Mouse (Mus musculus): ENCODE measurements at regions not wholly inside any gene's neighbourhood (a gene's known extent, or its start where the extent isn't known, plus 50 kb on each side); places are given as distances from the start of the nearest gene placed in this dataset.
A peak's percentile ranks its signal among the peaks of the same experiment; 100 is the strongest.
"Not testable (repeated sequence)": the region's sequence is repeated elsewhere in the genome, so short reads cannot be mapped to it uniquely, and the experiment has no call there.

DNA sequence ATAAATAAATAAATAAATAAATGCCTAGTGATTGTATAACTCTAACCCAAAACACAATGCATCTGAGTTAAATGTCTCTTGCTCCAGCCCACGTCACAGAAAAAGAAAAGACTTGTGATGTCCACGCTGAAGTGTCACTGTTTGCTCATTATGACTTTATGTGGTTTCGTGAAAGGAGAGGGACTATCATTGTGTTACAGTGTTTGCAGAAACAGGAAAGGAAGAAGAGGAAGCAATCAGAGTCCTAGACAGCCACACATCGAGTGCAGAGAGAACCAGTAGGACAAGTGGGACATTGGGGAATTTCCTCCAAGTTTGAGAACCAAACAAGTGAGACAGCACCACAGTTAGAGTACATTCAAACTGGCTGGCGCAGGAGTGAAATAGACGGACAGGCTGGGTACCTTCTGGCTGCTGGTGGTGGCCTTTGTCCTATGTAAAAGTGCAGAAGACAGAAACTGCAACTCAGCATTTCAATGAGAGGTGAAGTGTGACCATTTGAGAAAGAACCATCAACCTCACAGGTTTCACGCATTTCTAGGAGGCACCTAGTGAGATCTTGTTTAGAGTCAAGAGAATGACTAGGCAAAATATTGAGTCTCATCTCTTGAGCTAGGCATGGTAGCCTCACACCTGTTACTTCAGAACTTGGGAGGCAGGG, 59.6 kb downstream of the Fasl start:
- intact Hi-C loops (cut with DNase I) = no loop called here
- DNase-seq = no peak
- no peak overlapping the region for H3K4me3 ChIP-seq

DNA sequence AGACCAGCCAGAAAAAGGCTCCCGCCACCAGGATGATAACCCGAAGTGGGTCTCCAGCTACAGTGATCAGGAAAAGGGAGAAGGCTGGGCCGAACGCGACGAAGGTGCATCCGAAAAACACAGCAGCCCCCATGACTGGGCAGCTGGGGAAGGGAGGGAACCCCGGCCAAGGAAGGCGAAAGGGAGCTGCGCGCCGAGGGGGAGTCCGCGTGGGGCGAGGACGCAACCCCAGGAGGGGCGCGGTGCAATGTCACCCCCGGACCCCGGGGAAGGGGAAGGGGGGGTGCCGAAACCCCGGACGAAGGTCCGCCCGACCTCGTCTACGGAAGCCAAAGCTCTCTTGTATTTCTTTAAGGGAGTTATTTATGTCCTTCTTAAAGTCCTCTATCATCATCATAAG, 60.9 kb downstream of the Fasl start:
- H3K27ac ChIP-seq; H3K4me3 ChIP-seq; intact Hi-C loops (cut with DNase I); DNase-seq: not testable (repeated sequence)

More for the DNA sequence above, 59.6 kb downstream of the Fasl start:
- no peak overlapping the region for H3K27ac ChIP-seq
- no peak for TF ChIP-seq CTCF (IDR thresholded peaks at IDR 0.05)

DNA sequence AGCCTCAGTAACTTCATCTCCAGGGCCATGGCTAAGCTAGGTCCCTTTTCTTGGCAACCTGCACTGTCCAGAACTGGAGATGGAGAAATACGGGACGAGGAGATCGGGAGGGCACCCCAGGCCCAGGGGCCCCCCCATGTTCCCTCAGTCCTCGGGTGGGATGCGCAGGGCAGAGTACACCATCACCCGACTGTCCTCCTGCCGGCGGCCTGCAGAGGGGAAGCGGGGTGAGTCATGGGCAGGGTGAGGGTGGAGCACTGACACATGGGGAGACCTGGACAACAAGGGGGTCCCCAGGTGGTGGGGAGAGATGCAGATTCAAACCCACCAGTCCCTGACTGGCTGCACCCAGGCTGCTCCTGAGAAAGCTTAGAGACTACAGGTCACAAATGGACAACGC, 62.2 kb downstream of the Fasl start:
- H3K4me3 ChIP-seq; H3K27ac ChIP-seq; DNase-seq; intact Hi-C loops (cut with DNase I): not testable (repeated sequence)

DNA sequence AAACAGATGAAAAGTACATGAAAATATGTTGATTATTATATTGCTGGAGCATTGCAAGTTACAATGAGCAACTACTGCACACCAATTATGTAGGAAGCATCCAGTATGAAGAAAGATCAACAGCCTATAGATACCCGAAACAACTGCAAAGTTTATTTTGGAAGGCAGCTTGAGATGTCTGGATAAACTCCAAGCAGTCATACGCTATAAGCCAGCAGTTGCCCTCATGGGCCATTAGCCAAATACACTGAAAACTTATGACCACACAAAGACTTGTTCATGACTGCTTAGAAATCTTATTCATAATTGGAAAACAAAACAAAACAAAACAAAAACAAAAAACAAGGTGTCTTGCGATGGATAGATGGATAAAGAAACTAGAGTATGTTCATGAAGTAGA, 68.4 kb downstream of the Fasl start:
- DNase-seq = no peak
- no peak for TF ChIP-seq CTCF (IDR thresholded peaks at IDR 0.05)
- no peak overlapping the region for H3K4me3 ChIP-seq
- intact Hi-C loops (cut with DNase I) = no loop called here
- no peak overlapping the region for H3K27ac ChIP-seq

DNA sequence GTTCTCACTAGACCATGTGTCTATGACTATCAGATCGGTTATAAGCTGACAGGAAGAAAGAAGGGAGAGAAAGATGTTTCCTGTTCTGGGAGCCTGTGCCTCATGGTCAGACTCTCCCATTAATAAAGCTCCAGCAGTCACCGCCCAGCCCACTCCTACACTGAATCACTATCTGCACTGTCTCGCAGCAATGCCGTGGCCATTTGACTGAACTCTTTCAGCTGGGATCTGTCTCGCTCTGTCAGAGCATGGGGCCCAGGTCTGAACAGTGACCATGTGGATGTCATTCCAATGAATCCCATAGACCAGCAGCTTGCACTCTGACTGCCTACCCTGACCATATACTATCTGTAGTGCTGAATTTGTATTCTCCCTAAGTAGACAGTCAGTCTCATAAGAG, 70.0 kb downstream of the Fasl start:
- TF ChIP-seq CTCF (IDR thresholded peaks at IDR 0.05) = no peak
- DNase-seq = no peak
- no peak overlapping the region for H3K4me3 ChIP-seq
- intact Hi-C loops (cut with DNase I) = no loop called here
- no peak overlapping the region for H3K27ac ChIP-seq

DNA sequence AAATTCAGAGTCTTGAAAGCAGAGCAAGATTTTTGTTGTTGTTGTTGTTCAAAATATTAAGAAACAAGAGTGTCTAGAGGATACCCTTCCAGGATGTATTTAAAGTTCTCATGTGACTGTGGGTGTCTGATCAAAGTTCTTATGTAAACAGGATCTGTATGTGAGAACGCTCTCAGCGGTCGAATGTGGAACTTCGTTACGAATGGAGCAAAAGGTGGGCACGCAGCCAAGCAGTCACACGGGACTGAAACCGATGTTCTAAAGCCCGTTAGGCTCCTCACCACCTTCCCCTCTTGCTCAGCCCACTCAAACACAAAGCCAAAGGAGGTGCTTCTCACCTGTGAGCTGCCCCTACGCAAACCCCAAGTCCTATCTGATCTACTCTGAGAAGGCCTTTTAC, 75.4 kb downstream of the Fasl start:
- TF ChIP-seq CTCF (IDR thresholded peaks at IDR 0.05) = peak; percentile 31
- no peak overlapping the region for H3K27ac ChIP-seq
- intact Hi-C loops (cut with DNase I) = no loop called here

DNA sequence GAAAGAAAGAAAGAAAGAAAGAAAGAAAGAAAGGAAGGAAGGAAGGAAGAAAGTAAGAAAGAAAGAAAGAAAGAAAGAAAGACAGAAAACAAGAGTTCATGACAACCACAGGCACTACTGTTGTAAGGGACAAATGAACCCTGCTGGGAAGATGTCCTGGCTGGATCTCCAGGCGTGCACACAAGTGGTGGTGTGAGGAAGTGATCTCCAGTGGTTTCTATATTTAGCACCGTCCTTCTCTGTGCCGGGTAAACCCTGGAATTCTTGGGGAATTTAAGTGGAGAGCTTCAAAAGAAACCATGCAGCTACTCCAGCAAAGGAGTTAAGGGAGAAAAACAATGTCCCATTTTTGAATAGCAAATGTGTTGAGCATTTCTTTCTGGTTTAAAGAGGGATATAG, 76.0 kb downstream of the Fasl start:
- H3K4me3 ChIP-seq = no peak overlapping the region
- H3K27ac ChIP-seq = no peak overlapping the region
- DNase-seq = no peak
- TF ChIP-seq CTCF (IDR thresholded peaks at IDR 0.05) = no peak
- intact Hi-C loops (cut with DNase I) = no loop called here

More for the DNA sequence above, 75.4 kb downstream of the Fasl start:
- H3K4me3 ChIP-seq = no peak overlapping the region
- peak; percentile 63 for DNase-seq

DNA sequence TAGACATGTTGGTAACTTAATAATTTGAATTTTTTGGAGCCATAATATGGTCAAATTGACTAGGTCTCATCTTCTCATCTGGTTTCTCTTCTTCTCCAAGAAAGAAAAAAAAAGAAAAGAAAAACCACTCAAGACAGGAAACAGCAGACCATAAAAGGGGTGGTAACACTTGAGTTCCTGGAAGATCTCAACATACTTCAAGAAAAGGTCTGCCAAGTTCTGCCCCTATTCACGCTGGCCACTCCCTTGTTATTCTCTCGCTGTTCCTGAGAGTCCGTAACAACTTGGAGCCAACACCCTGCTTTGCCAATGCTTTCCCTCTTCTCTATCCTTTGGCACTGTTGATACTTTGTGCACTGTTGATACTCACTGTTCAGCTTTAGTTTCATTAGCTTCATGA, 81.2 kb downstream of the Fasl start:
- TF ChIP-seq CTCF (IDR thresholded peaks at IDR 0.05) = no peak
- H3K4me3 ChIP-seq = no peak overlapping the region
- H3K27ac ChIP-seq = no peak overlapping the region
- intact Hi-C loops (cut with DNase I) = no loop called here
- no peak for DNase-seq

DNA sequence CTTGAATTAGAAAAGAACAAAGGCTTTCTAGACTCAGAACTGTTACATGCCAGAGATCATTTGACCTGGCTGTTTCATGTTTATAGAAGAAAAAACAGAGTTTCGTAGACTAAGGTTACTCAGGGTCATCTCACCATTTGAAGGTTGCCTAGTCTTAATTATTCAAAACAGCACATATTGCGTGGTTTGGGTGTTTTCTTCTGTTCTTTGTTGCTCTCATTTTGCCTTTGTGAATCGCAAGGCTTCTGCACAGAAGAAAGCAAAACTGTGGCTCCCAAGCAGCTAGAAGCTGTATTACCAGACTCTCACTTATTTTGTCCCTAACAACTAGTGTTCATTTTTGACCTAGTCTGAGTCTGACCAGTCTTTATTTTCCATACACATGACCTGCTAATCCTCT, 83.3 kb downstream of the Fasl start:
- no peak overlapping the region for H3K27ac ChIP-seq
- TF ChIP-seq CTCF (IDR thresholded peaks at IDR 0.05) = no peak
- intact Hi-C loops (cut with DNase I) = no loop called here
- no peak for DNase-seq
- H3K4me3 ChIP-seq = no peak overlapping the region

DNA sequence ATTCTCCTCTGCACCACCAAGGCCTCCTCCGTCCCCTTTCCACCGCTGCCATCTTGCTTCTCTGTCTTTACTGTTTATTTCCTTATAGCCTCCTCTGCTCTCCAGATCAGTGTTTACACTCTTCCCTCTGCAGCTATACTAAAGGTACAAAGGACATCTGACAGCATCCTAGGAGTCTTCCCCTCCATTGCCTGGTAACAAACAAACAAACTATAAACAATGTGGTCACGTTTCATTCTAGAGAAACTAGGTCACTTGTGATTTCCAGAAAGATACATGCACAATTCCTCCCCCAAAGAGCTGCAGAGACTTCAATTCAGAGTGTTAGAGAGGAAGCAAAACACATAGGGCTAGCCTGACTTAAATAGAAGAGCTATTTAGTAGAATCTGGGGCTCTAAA, 83.8 kb downstream of the Fasl start:
- Histone ChIP-seq H3K27ac (no peak overlapping the region), H3K4me3 (peak overlapping the region; percentile 11; the same call in 1 of the 2 replicates)
- intact Hi-C loops (cut with DNase I) = no loop called here
- DNase-seq = no peak
- TF ChIP-seq CTCF (IDR thresholded peaks at IDR 0.05) = no peak

DNA sequence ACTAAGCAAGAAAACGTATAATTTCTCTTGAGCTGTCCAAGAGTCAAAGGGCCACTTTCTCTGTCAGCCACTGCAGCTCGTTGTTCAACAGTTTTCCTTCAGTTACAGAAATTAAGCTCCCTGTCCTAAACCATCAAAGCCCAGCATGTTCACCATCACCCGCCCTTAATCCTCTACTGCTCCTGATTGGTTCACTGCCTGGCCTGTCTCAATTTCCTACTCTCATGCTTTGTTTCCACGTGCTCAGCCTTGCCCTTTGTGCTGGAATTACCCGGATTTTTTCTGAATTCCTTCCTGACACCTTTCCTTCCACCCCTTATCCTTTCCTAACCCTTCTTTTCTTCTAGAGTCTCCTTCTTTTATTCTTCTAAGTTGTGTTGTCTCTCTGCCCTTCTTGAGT, 92.4 kb downstream of the Fasl start:
- intact Hi-C loops (cut with DNase I) = no loop called here
- Histone ChIP-seq H3K27ac (no peak overlapping the region), H3K4me3 (no peak overlapping the region)
- no peak for TF ChIP-seq CTCF (IDR thresholded peaks at IDR 0.05)
- no peak for DNase-seq

DNA sequence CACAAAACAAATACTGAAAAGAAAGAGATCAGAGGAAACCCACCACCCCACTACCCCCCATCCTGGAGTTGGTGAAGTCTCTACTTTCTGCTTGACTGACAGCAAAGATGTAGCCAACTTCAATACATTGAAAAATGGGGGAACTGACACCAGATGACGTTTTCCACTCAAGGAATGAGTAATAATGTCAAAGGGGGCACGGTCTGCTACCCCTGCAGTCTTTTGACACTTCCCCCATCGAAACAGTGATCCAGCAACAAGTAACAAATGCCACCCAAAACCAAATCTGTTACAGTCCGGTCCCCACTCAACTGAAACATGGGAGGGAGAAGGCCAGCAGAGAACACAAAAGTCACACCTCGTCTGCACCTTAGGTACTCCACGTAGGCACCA, 94.5 kb downstream of the Fasl start:
- intact Hi-C loops (cut with DNase I) = no loop called here
- no peak overlapping the region for H3K4me3 ChIP-seq
- no peak overlapping the region for H3K27ac ChIP-seq
- DNase-seq = no peak
- no peak for TF ChIP-seq CTCF (IDR thresholded peaks at IDR 0.05)

DNA sequence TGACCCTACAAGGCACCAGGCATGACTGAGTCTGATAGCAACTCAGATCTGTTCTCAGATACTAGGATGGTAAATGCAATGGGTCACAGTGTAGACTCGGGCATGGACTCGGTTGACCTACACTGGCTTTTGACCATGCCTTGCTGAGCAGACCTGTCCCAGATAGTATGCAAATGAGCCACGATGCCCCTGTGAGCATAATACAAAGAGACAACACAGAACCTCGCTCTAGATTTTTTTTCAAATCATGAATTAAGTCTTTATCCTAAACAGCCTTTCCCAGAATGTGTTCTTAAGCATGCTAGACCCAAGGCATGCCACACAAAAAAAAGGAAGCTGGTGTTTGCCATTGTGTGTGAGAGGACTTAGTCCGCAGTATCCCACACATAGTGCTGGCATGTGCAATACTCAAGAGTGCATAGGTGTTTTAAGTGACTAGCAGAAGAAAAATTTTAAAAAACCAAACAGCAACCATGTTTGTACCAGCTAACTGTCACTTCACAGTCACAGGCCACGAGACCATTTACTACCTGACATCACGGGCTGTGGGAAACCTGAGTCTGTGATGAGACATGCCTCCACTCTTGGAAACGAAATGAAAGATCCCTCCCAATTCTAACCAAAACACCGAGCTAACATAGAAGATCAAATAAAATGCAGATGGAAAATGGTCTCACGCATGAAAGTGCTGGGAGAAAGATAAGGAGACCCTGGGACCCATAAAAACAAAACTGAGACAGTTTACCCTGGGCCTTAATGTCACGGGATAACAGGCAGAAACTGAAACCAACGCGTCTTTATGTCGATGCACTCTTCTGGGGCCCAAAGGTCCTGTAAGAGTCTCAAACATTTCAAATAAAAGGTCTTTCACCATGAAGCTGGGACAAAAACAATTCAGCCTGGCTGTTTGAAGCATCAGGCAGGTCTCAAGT, 95.2 kb downstream of the Fasl start:
- no peak for DNase-seq
- H3K4me3 ChIP-seq = no peak overlapping the region
- intact Hi-C loops (cut with DNase I) = no loop called here
- no peak overlapping the region for H3K27ac ChIP-seq
- no peak for TF ChIP-seq CTCF (IDR thresholded peaks at IDR 0.05)

DNA sequence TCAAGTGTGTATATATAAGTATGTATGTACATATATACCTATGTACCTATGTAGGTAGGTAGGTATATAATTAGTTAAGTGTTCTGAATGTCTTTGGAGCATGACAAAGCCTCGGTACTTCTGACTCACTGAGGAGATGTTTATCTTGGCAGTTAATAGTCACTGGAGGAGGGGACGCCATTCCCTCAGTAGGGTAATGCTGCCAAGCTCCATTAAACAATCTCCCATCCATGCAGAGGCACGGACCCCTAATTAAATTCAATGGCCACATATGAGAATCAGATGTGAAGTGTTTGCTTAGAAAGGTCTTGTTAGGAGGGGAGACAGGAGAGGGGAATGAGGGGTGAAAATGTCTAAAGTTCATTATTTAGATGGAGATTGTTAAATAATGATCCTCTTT, 99.3 kb downstream of the Fasl start:
- intact Hi-C loops (cut with DNase I) = no loop called here
- Histone ChIP-seq H3K27ac (no peak overlapping the region), H3K4me3 (no peak overlapping the region)
- DNase-seq = no peak
- no peak for TF ChIP-seq CTCF (IDR thresholded peaks at IDR 0.05)

Data from gastrocnemius, adult 2 months (tissue).